Mouse (Mus musculus): ENCODE measurements around the gene Peli1. TPM values are rescaled to one million over a fixed set of nuclear protein-coding genes. Genes with fewer than 3 reads are reported as not detected.
"Not testable (repeated sequence)": the region's sequence is repeated elsewhere in the genome, so short reads cannot be mapped to it uniquely, and the experiment has no call there.

Peli1 gene
- polyA plus RNA-seq, 1 experiment = 5.2 TPM

DNA sequence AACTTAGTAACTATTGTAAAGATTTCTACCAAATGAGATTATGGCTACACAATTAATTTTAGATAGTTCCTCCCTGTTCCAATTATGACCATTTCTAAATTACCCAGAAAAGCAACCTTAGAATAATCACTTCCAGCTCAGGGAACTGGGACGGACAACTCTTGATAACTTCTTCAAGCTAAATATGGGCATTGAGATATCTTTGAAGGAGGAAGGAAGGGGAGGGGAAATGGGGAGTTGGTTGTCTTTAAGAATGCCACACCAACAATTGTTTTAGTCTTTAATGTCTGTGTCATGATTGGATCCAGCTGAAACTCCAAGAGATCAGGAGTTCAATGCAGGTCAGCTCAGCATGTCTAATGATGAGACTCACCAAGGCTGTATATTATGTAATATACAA lies 91.6 kb downstream of the Peli1 start:
- no peak for TF ChIP-seq POLR2A (IDR thresholded peaks at IDR 0.05; ENCODE audit: control insufficient read depth, low read depth, low read length)
- no peak for TF ChIP-seq CTCF (IDR thresholded peaks at IDR 0.05; ENCODE audit: control insufficient read depth, insufficient read depth, insufficient replicate concordance, low read depth, low read length)
- no peak overlapping the region for H3K4me3 ChIP-seq (ENCODE audit: control insufficient read depth, low read depth, low read length)
- H3K36me3 ChIP-seq (ENCODE audit: control insufficient read depth, insufficient read depth, low read length) = no peaks in the 10 kb centered on the region
- H3K27ac ChIP-seq (ENCODE audit: control insufficient read depth, insufficient read depth, low read depth, low read length) = no peak overlapping the region
- H3K27me3 ChIP-seq (ENCODE audit: control insufficient read depth, insufficient read depth, low read length) = no peaks in the 10 kb centered on the region
- no peaks in the 10 kb centered on the region for H3K4me1 ChIP-seq (ENCODE audit: control insufficient read depth, insufficient read depth, low read length)

DNA sequence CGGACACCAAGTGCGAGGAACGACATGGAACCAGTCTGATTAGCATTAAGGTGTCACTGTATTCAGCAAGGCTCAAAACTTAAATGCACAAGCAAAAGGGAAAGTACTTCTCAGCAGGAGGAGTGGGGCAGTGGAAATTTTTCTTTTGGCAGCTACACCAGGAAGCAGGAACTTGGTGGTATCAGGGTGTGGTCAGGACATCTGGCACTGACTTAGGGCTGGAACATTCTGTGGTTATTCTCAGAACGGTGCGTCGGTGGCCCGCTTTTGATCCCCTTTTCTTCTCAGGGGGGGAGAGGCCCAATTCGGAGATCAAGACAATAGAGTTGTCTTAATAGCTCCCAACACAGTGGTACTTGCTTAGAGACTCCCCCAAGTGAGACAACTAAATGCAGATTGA lies 100.7 kb downstream of the Peli1 start:
- H3K4me3 ChIP-seq (ENCODE audit: control insufficient read depth, low read depth, low read length); H3K4me1 ChIP-seq (ENCODE audit: control insufficient read depth, insufficient read depth, low read length); H3K27me3 ChIP-seq (ENCODE audit: control insufficient read depth, insufficient read depth, low read length); H3K36me3 ChIP-seq (ENCODE audit: control insufficient read depth, insufficient read depth, low read length); H3K27ac ChIP-seq (ENCODE audit: control insufficient read depth, insufficient read depth, low read depth, low read length): not testable (repeated sequence)

DNA sequence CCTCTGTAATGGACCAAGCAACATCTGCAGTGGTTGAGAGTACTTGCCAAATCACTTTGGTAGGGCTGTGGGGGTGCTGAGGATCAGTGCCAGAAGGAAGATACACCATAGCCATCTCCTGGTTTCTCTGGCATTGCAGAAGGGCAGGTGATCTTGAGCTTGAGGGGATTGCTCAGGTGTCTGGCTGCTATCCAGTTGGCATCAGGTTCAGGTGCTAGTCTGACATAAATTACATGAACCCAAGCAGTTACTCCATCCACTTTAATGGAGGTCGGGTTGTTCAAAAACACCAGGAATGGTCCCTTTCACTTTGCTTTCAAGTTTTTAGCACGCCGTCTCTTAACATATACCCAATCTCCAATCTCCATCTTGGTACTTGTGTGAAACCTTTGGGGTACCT lies 103.8 kb downstream of the Peli1 start:
- no peak overlapping the region for H3K27ac ChIP-seq (ENCODE audit: control insufficient read depth, insufficient read depth, low read depth, low read length)
- H3K36me3 ChIP-seq (ENCODE audit: control insufficient read depth, insufficient read depth, low read length) = no peaks in the 10 kb centered on the region
- no peaks in the 10 kb centered on the region for H3K27me3 ChIP-seq (ENCODE audit: control insufficient read depth, insufficient read depth, low read length)
- TF ChIP-seq CTCF (IDR thresholded peaks at IDR 0.05; ENCODE audit: control insufficient read depth, insufficient read depth, insufficient replicate concordance, low read depth, low read length) (no peak), POLR2A (IDR thresholded peaks at IDR 0.05; ENCODE audit: control insufficient read depth, low read depth, low read length) (no peak)
- H3K4me3 ChIP-seq (ENCODE audit: control insufficient read depth, low read depth, low read length) = no peak overlapping the region
- no peaks in the 10 kb centered on the region for H3K4me1 ChIP-seq (ENCODE audit: control insufficient read depth, insufficient read depth, low read length)

Other genes starting within 250 kb of the Peli1 start
- gene Vps54, start 148.0 kb downstream of the Peli1 start, polyA plus RNA-seq (2012; rRNA removed) = 5.8 and 7.1 TPM in 2 replicates

Data from testis, adult 2 months (tissue).